Mouse (Mus musculus): ENCODE measurements at regions not wholly inside any gene's neighbourhood (a gene's known extent, or its start where the extent isn't known, plus 50 kb on each side); places are given as distances from the start of the nearest gene placed in this dataset.
A peak's percentile ranks its signal among the peaks of the same experiment; 100 is the strongest.

- H3K36me3 ChIP-seq, result no peaks in the 10 kb centered on the region
- ATAC-seq (ENCODE audit: low read depth) (0 out of 2 replicates have a peak, but pooled peaks have one; percentile 34), DNase-seq (no peak)
- no peaks in the 10 kb centered on the region for H3K27me3 ChIP-seq
- H3K4me1 ChIP-seq (replicated peaks), result 0 out of 2 replicates have a peak, but pooled peaks cover 9% of the 10 kb centered on the region
- no peak overlapping the region for H3K27ac ChIP-seq
- H3K9me3 ChIP-seq (replicated peaks), result no peaks in the 10 kb centered on the region
- WGBS (ENCODE audit: insufficient replicate concordance), result 68% methylated on average over 5 of the region's 5 CpGs
- no peak overlapping the region for H3K4me2 ChIP-seq
- H3K9ac ChIP-seq, result no peak overlapping the region
- H3K4me3 ChIP-seq (replicated peaks), result no peak overlapping the region
Measured at GRCm38 (mm10) chr13:60466553-60467313, 135.0 kb upstream of the Dapk1 start.

- H3K9ac ChIP-seq, result no peak overlapping the region
- no peaks in the 10 kb centered on the region for H3K27me3 ChIP-seq
- no peak overlapping the region for H3K27ac ChIP-seq
- H3K36me3 ChIP-seq, result no peaks in the 10 kb centered on the region
- no peak overlapping the region for H3K4me3 ChIP-seq (replicated peaks)
- ATAC-seq (ENCODE audit: low read depth) (no peak), DNase-seq (peak; percentile 25)
- H3K4me1 ChIP-seq (replicated peaks), result 0 out of 2 replicates have a peak, but pooled peaks cover 9% of the 10 kb centered on the region
- 24% methylated on average over 11 of the region's 11 CpGs for WGBS (ENCODE audit: insufficient replicate concordance)
- H3K4me2 ChIP-seq, result no peak overlapping the region
- no peaks in the 10 kb centered on the region for H3K9me3 ChIP-seq (replicated peaks)
Measured at GRCm38 (mm10) chr13:60467821-60468579, 133.7 kb upstream of the Dapk1 start.

- Histone ChIP-seq H3K4me1 (replicated peaks) (0 out of 2 replicates have a peak, but pooled peaks cover 9% of the 10 kb centered on the region), H3K36me3 (no peaks in the 10 kb centered on the region), H3K27ac (no peak overlapping the region), H3K27me3 (no peaks in the 10 kb centered on the region), H3K9me3 (replicated peaks) (no peaks in the 10 kb centered on the region), H3K9ac (no peak overlapping the region), H3K4me2 (no peak overlapping the region), H3K4me3 (replicated peaks) (no peak overlapping the region)
- DNase-seq, result no peak
- no peak for ATAC-seq (ENCODE audit: low read depth)
- 65% methylated on average over 17 of the region's 17 CpGs for WGBS (ENCODE audit: insufficient replicate concordance)
Measured at GRCm38 (mm10) chr13:60470426-60471398, 131.0 kb upstream of the Dapk1 start.

- no peaks in the 10 kb centered on the region for H3K9me3 ChIP-seq (replicated peaks)
- no peak for DNase-seq
- H3K36me3 ChIP-seq, result no peaks in the 10 kb centered on the region
- 0 out of 2 replicates have a peak, but pooled peaks cover 7% of the 10 kb centered on the region for H3K4me1 ChIP-seq (replicated peaks)
- no peak overlapping the region for H3K27ac ChIP-seq
- H3K27me3 ChIP-seq, result peaks cover under 1% of the 10 kb centered on the region; the same call in 1 of the 2 replicates
- no peak overlapping the region for H3K4me2 ChIP-seq
- no peak for ATAC-seq (ENCODE audit: low read depth)
- WGBS (ENCODE audit: insufficient replicate concordance), result 71% methylated on average over 5 of the region's 5 CpGs
- H3K4me3 ChIP-seq (replicated peaks), result no peak overlapping the region
- no peak overlapping the region for H3K9ac ChIP-seq
Measured at GRCm38 (mm10) chr13:60471602-60472001, 130.1 kb upstream of the Dapk1 start.

GRCm38 (mm10) chr13:60476366-60476765, 125.4 kb upstream of the Dapk1 start:
- Histone ChIP-seq H3K4me2 (no peak overlapping the region), H3K9me3 (replicated peaks) (no peaks in the 10 kb centered on the region), H3K27ac (no peak overlapping the region), H3K9ac (no peak overlapping the region), H3K4me3 (replicated peaks) (no peak overlapping the region), H3K36me3 (no peaks in the 10 kb centered on the region), H3K27me3 (peaks cover 6% of the 10 kb centered on the region; the same call in 1 of the 2 replicates), H3K4me1 (replicated peaks) (peaks cover 21% of the 10 kb centered on the region)
- WGBS (ENCODE audit: insufficient replicate concordance), result 82% methylated on average over 2 of the region's 2 CpGs
- no peak for ATAC-seq (ENCODE audit: low read depth)
- DNase-seq, result no peak

- no peak for ATAC-seq (ENCODE audit: low read depth)
- H3K4me3 ChIP-seq (replicated peaks), result no peak overlapping the region
- WGBS (ENCODE audit: insufficient replicate concordance), result 68% methylated on average over 6 of the region's 6 CpGs
Measured at GRCm38 (mm10) chr13:60478301-60478700, 123.4 kb upstream of the Dapk1 start.

GRCm38 (mm10) chr13:60479043-60479861, 122.5 kb upstream of the Dapk1 start:
- peak overlapping the region; percentile 56 for H3K4me2 ChIP-seq
- ATAC-seq (ENCODE audit: low read depth) (no peak), DNase-seq (no peak)

More at GRCm38 (mm10) chr13:60478301-60478700, 123.4 kb upstream of the Dapk1 start:
- peaks cover 6% of the 10 kb centered on the region; the same call in 1 of the 2 replicates for H3K27me3 ChIP-seq
- no peak overlapping the region for H3K27ac ChIP-seq
- peaks cover 21% of the 10 kb centered on the region for H3K4me1 ChIP-seq (replicated peaks)
- no peaks in the 10 kb centered on the region for H3K36me3 ChIP-seq
- no peak overlapping the region for H3K9ac ChIP-seq
- H3K9me3 ChIP-seq (replicated peaks), result no peaks in the 10 kb centered on the region
- H3K4me2 ChIP-seq, result no peak overlapping the region
- DNase-seq, result no peak

GRCm38 (mm10) chr13:60479862-60480730, 121.7 kb upstream of the Dapk1 start:
- H3K4me1 ChIP-seq (replicated peaks), result peaks cover 21% of the 10 kb centered on the region
- ATAC-seq (ENCODE audit: low read depth) (peak; percentile 70), DNase-seq (no peak)
- 7% methylated on average over 13 of the region's 13 CpGs for WGBS (ENCODE audit: insufficient replicate concordance)
- H3K4me3 ChIP-seq (replicated peaks), result peak overlapping the region; percentile 31
- peak overlapping the region; percentile 64 for H3K27ac ChIP-seq
- H3K36me3 ChIP-seq, result no peaks in the 10 kb centered on the region
- no peak overlapping the region for H3K9ac ChIP-seq
- peaks cover 6% of the 10 kb centered on the region; the same call in 1 of the 2 replicates for H3K27me3 ChIP-seq
- H3K9me3 ChIP-seq (replicated peaks), result no peaks in the 10 kb centered on the region
- H3K4me2 ChIP-seq, result peak overlapping the region; percentile 56

More at GRCm38 (mm10) chr13:60479043-60479861, 122.5 kb upstream of the Dapk1 start:
- peak overlapping the region; percentile 61 for H3K27ac ChIP-seq
- H3K36me3 ChIP-seq, result no peaks in the 10 kb centered on the region
- H3K4me3 ChIP-seq (replicated peaks), result peak overlapping the region; percentile 31
- H3K9me3 ChIP-seq (replicated peaks), result no peaks in the 10 kb centered on the region
- no peak overlapping the region for H3K9ac ChIP-seq
- 11% methylated on average over 18 of the region's 18 CpGs for WGBS (ENCODE audit: insufficient replicate concordance)
- H3K27me3 ChIP-seq, result peaks cover 6% of the 10 kb centered on the region; the same call in 1 of the 2 replicates
- H3K4me1 ChIP-seq (replicated peaks), result peaks cover 21% of the 10 kb centered on the region

- no peaks in the 10 kb centered on the region for H3K9me3 ChIP-seq (replicated peaks)
- peaks cover 21% of the 10 kb centered on the region for H3K4me1 ChIP-seq (replicated peaks)
- ATAC-seq (ENCODE audit: low read depth), result peak; percentile 25; the same call in 1 of the 2 replicates
- peak overlapping the region; percentile 31; the same call in 1 of the 2 replicates for H3K4me3 ChIP-seq (replicated peaks)
- peak overlapping the region; percentile 64 for H3K27ac ChIP-seq
- peak overlapping the region; percentile 36; the same call in 1 of the 2 replicates for H3K9ac ChIP-seq
- 10% methylated on average over 21 of the region's 21 CpGs for WGBS (ENCODE audit: insufficient replicate concordance)
- H3K27me3 ChIP-seq, result peaks cover 6% of the 10 kb centered on the region; the same call in 1 of the 2 replicates
- peak overlapping the region; percentile 56 for H3K4me2 ChIP-seq
- DNase-seq, result no peak
- H3K36me3 ChIP-seq, result no peaks in the 10 kb centered on the region
Measured at GRCm38 (mm10) chr13:60480731-60481431, 120.9 kb upstream of the Dapk1 start.

Data from liver, embryonic 13.5 days (tissue).